Mouse (Mus musculus) myocyte (in vitro differentiated cells): ENCODE results near the gene Ddx27.

Experiments
- CEBPB ChIP-seq: IDR thresholded peaks from 2 replicates; pipeline ENCODE4 v1.6.1; 2011; ENCODE audit warnings: mild to moderate bottlenecking, moderate library complexity; ENCODE audit not compliant: poor library complexity, insufficient read depth, severe bottlenecking
- E2F4 ChIP-seq: IDR thresholded peaks from one replicate; pipeline ENCODE4 v1.6.1; 2011; ENCODE audit warnings: mild to moderate bottlenecking, control low read depth, moderate library complexity; ENCODE audit not compliant: insufficient read depth
- MAX ChIP-seq: IDR thresholded peaks from one replicate; pipeline ENCODE4 v1.6.1; 2011; ENCODE audit warnings: low read depth, mild to moderate bottlenecking, control low read depth
- MYOD1 ChIP-seq, 3 experiments: IDR thresholded peaks; one replicate each; pipeline ENCODE4 v1.6.1; 2011; ENCODE audit warnings: control low read depth in 2 of 3, low read depth in 2 of 3, mild to moderate bottlenecking in 2 of 3, moderate library complexity in 1 of 3; ENCODE audit not compliant: insufficient read length in 2 of 3, control insufficient read depth in 1 of 3
- MYOG ChIP-seq, 3 experiments: IDR thresholded peaks; one replicate each; pipeline ENCODE4 v1.6.1; 2011; ENCODE audit warnings: control low read depth in 2 of 3, low read depth in 2 of 3, mild to moderate bottlenecking in 2 of 3; ENCODE audit not compliant: insufficient read length in 2 of 3, control insufficient read depth in 1 of 3, insufficient read depth in 1 of 3
- POLR2A ChIP-seq: IDR thresholded peaks from one replicate; pipeline ENCODE4 v1.6.1; 2011; ENCODE audit warnings: low read depth, mild to moderate bottlenecking, control low read depth, moderate library complexity; ENCODE audit not compliant: insufficient read length
- POLR2AphosphoS2 ChIP-seq: IDR thresholded peaks from one replicate; pipeline ENCODE4 v1.6.1; 2011; ENCODE audit warnings: low read depth, control low read depth; ENCODE audit not compliant: insufficient read length
- REST ChIP-seq: IDR thresholded peaks from one replicate; pipeline ENCODE4 v1.6.1; 2011; ENCODE audit warnings: mild to moderate bottlenecking, control low read depth, moderate library complexity; ENCODE audit not compliant: insufficient read depth, insufficient read length
- SRF ChIP-seq: IDR thresholded peaks from one replicate; pipeline ENCODE4 v1.6.1; 2011; ENCODE audit warnings: low read depth; ENCODE audit not compliant: control insufficient read depth, insufficient read length
- TCF12 ChIP-seq: IDR thresholded peaks from one replicate; pipeline ENCODE4 v1.6.1; 2011; ENCODE audit warnings: mild to moderate bottlenecking, control low read depth; ENCODE audit not compliant: poor library complexity, insufficient read depth, severe bottlenecking
- TCF3 ChIP-seq: IDR thresholded peaks from one replicate; pipeline ENCODE4 v1.6.1; 2011; ENCODE audit warnings: low read depth, control low read depth; ENCODE audit not compliant: insufficient read length
- USF1 ChIP-seq: IDR thresholded peaks from one replicate; pipeline ENCODE4 v1.6.1; 2011; ENCODE audit warnings: low read depth, mild to moderate bottlenecking, control low read depth, moderate library complexity

DNA sequence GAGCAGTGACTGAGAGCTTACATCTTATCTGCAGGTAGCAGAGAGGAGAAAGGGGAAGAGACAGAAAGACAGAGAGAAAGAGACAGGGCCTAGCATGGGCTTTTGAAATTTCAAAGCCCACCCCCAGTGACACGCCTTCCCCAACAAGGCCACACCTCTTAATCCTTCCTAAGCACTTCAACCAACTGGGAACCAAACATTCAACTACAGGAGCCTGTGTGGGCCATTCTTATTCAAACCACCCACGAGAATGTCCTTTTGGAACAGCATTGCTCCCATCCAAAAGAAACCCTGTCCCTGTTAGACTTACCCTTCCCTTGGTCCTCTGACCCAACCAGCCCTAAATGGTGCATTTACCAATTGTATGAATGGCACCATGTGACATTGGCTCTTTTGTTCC, 61.8 kb downstream of the Ddx27 start:
- TF ChIP-seq TCF12 (no peak), POLR2A (no peak), MYOD1 (IDR thresholded peaks at IDR 0.05; ENCODE audit: control insufficient read depth in 1 of 3, insufficient read length in 2 of 3, low read depth in 2 of 3) (no peak), CEBPB (no peak), MYOG (IDR thresholded peaks at IDR 0.05; ENCODE audit: control insufficient read depth in 1 of 3, insufficient read depth in 1 of 3, insufficient read length in 2 of 3, low read depth in 2 of 3) (no peak), SRF (no peak), MAX (no peak), POLR2AphosphoS2 (no peak), USF1 (no peak), TCF3 (no peak), E2F4 (no peak), REST (no peak)
